Mouse (Mus musculus) E14TG2a.4 (cell line): ENCODE results near the gene Becn1.

Experiments
- H3K27me3 ChIP-seq: 2 replicates; pipeline ENCODE4 v1.6.1; 2014; ENCODE audit warnings: low read length, control low read depth; ENCODE audit not compliant: insufficient read depth
- H3K36me3 ChIP-seq: 2 replicates; pipeline ENCODE4 v1.6.1; 2014; ENCODE audit warnings: low read length, control low read depth; ENCODE audit not compliant: insufficient read depth
- H3K4me1 ChIP-seq: replicated peaks from 2 replicates; pipeline ENCODE4 v1.6.1; 2014; ENCODE audit warnings: low read depth, low read length, control low read depth
- H3K4me3 ChIP-seq: replicated peaks from 2 replicates; pipeline ENCODE4 v1.5.1; 2014; ENCODE audit warnings: mild to moderate bottlenecking, low read length
- H3K9me3 ChIP-seq: 2 replicates; pipeline ENCODE4 v1.6.1; 2014; ENCODE audit warnings: low read length, control low read depth
- CTCF ChIP-seq: conservative IDR thresholded peaks from 2 replicates; pipeline ENCODE4 v1.5.1; 2014; ENCODE audit warnings: low read length
- NANOG ChIP-seq: IDR thresholded peaks from 2 replicates; pipeline ENCODE4 v1.6.1; 2014; ENCODE audit warnings: borderline replicate concordance, low read length, mixed read lengths
- POU5F1 ChIP-seq: IDR thresholded peaks from 2 replicates; pipeline ENCODE4 v1.6.1; 2014; ENCODE audit warnings: low read length, borderline replicate concordance

Becn1 gene

GRCm38 (mm10) chr11:101279193-101279569 lies 22.9 kb downstream of the Becn1 start:
- peaks cover 22% of the 10 kb centered on the region for H3K36me3 ChIP-seq
- H3K27me3 ChIP-seq, result peaks cover 44% of the 10 kb centered on the region
- TF ChIP-seq POU5F1 (no peak), NANOG (no peak), CTCF (no peak)
- H3K9me3 ChIP-seq, result no peaks in the 10 kb centered on the region
- H3K4me3 ChIP-seq, result peak overlapping the region; percentile 96
- peaks cover 62% of the 10 kb centered on the region for H3K4me1 ChIP-seq

DNA sequence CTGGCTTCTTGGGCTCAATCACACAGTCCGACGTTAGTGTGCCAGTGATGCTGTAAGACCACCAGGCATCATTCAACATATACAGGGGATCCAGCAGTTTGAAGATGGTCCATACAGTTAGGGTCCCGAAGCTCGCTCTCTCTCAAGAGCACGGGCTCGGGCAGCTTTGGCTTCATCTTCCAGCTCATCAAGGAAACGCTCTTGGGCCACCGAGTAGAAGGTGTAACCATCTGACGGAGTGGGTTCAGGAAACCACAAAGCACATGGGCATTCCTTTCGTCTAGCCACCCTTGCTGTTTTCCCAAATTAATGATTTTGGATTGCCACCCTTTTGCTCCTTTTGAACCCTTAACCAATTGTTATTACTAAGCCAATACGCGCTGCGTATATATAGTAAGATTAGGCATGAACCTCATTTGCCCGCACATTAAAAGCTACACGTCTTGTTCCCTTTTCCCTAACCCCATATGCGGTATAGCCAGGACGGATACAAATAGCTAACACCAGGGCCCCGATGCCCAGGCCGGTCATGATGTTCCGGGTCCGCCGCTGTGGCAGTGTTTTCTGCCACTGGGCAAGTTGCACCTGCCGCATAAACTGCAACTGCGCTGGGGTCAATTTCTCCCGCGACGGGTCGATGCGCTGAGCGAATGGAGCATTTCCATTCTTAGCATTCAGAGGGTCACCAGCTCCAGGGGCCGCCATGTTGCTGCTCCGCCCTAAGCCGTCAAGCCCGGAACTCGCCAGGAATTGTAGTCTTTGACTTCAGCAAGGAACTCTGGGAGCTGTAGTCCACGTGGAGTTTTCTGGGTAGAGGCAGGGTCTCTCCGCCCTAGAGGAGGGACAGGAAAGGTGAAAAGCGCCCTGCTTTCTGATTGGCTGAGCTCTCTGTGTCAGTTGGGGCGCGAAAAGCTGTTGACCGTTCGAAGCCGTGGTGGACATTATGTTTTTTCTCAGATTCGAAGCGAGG lies 23.6 kb downstream of the Becn1 start, which contains the start of the genes Cntd1 and Coa3:
Gene Cntd1, plus strand, starts transcription at position 790 of the 970 bp plus-strand sequence.
Gene Coa3, minus strand, starts transcription at position 892 of the 970 bp plus-strand sequence.
- no peak for TF ChIP-seq CTCF
- TF ChIP-seq POU5F1, result no peak
- TF ChIP-seq NANOG, result no peak
- Histone ChIP-seq H3K4me3 (peak within 1 kb of the TSS; percentile 96), H3K4me1 (peaks cover 55% of the 10 kb centered on the region), H3K27me3 (peaks cover 50% of the 10 kb centered on the region), H3K9me3 (no peaks in the 10 kb centered on the region), H3K36me3 (peaks cover 16% of the 10 kb centered on the region)

- peaks cover 47% of the 10 kb centered on the region for H3K4me1 ChIP-seq
- H3K9me3 ChIP-seq, result no peaks in the 10 kb centered on the region
- TF ChIP-seq NANOG, result no peak
- no peak for TF ChIP-seq POU5F1
- no peak for TF ChIP-seq CTCF
- H3K36me3 ChIP-seq, result peaks cover 12% of the 10 kb centered on the region
- H3K4me3 ChIP-seq, result peak overlapping the region; percentile 96
- H3K27me3 ChIP-seq, result peaks cover 52% of the 10 kb centered on the region
Observed at GRCm38 (mm10) chr11:101277381-101278222, 24.5 kb downstream of the Becn1 start.

DNA sequence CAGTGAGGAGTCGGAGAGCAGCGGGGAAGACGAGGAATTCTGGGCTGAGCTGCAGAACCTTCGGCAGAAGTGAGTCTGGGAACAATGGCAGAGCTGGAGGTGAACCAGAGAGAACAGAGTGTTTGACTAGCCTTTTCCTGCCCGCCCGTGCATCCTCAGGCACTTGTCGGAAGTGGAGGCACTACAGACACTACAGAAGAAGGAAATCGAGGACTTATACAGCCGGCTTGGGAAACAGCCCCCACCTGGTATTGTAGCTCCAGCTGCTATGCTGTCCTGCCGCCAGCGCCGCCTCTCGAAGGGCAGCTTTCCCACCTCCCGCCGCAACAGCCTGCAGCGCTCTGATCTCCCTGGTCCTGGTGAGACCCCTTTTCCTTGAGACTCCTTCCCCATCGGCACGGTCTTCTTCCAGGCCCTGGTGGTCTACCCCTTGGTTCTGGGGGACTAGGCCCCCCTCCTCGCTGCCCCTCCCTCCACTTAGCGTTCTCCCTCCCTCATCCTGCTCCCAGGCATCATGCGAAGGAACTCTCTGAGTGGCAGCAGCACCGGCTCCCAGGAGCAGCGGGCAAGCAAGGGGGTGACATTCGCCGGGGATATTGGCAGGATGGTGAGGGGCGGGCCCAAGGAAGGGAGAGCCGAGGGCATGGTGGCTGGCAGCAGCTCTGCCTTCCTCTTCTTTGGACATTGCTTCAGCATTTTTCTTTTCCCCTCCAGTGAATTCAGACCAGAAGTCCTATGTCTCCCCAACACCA lies 25.6 kb downstream of the Becn1 start:
- H3K36me3 ChIP-seq, result peaks cover 12% of the 10 kb centered on the region
- TF ChIP-seq NANOG, result no peak
- no peak for TF ChIP-seq CTCF
- TF ChIP-seq POU5F1, result no peak
- peak overlapping the region; percentile 96 for H3K4me3 ChIP-seq
- no peaks in the 10 kb centered on the region for H3K9me3 ChIP-seq
- H3K27me3 ChIP-seq, result peaks cover 55% of the 10 kb centered on the region
- H3K4me1 ChIP-seq, result peaks cover 47% of the 10 kb centered on the region

GRCm38 (mm10) chr11:101275309-101275708 lies 26.8 kb downstream of the Becn1 start:
- H3K36me3 ChIP-seq, result peaks cover 12% of the 10 kb centered on the region
- H3K4me1 ChIP-seq, result peaks cover 47% of the 10 kb centered on the region
- H3K4me3 ChIP-seq, result no peak overlapping the region
- peaks cover 60% of the 10 kb centered on the region for H3K27me3 ChIP-seq
- no peaks in the 10 kb centered on the region for H3K9me3 ChIP-seq
- TF ChIP-seq POU5F1 (no peak), CTCF (no peak), NANOG (no peak)

DNA sequence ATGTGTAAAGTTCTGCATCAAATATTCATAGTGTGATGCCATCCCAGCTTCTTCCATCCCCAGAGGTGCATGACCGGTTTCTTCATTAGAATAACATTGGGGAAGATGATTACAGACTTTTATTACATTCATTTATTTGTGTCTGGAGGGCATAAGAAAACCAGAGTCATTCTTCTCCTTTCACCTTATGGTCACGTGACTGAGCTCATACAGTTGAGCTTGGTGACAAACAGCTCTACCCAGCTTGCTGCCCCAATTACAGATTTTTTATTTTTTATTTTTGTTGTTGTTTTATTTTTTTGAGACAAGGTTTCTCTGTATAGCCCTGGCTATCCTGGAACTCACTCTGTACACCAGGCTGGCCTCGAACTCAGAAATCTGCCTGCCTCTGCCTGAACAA lies 29.6 kb downstream of the Becn1 start:
- Histone ChIP-seq H3K4me1 (peaks cover 39% of the 10 kb centered on the region), H3K9me3 (no peaks in the 10 kb centered on the region), H3K4me3 (no peak overlapping the region), H3K27me3 (peaks cover 60% of the 10 kb centered on the region), H3K36me3 (peaks cover 9% of the 10 kb centered on the region)
- TF ChIP-seq NANOG (no peak), CTCF (no peak), POU5F1 (no peak)

DNA sequence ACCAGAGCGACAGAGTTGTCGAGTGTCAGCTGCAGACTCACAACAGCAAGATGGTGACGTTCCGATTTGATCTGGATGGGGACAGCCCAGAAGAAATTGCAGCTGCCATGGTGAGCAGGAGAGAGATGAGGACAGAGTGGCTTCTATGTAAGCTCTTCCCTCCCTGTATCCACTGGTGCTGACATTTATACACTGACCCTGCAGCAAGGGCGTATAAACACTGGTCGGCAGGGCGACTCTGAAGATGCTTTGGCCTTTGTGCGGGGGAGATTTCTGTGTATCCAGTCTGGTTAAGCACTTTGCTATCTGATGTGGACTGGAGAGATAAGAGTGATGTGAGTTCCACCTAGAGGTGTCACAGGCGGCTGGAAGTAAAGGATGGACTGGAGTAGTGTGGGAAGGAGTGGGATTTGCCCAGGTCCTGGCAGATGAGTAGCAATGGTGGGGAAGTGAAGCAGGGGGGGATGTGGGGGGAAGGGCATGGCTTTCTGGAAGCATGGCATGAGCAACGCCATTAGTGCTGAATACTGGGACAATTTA lies 32.4 kb downstream of the Becn1 start:
- Histone ChIP-seq H3K4me1 (peaks cover 22% of the 10 kb centered on the region), H3K27me3 (peaks cover 59% of the 10 kb centered on the region), H3K9me3 (no peaks in the 10 kb centered on the region), H3K4me3 (no peak overlapping the region), H3K36me3 (no peaks in the 10 kb centered on the region)
- TF ChIP-seq POU5F1, result no peak
- TF ChIP-seq NANOG, result no peak
- TF ChIP-seq CTCF, result no peak
